Mouse (Mus musculus): ENCODE data around the gene St3gal2. TPM values are rescaled to one million over a fixed set of nuclear protein-coding genes. Genes with fewer than 3 reads are reported as not detected.
A peak's percentile ranks its signal among the peaks of the same experiment; 100 is the strongest.

St3gal2 gene
- polyA plus RNA-seq, 1 experiment: 4.7 TPM

DNA sequence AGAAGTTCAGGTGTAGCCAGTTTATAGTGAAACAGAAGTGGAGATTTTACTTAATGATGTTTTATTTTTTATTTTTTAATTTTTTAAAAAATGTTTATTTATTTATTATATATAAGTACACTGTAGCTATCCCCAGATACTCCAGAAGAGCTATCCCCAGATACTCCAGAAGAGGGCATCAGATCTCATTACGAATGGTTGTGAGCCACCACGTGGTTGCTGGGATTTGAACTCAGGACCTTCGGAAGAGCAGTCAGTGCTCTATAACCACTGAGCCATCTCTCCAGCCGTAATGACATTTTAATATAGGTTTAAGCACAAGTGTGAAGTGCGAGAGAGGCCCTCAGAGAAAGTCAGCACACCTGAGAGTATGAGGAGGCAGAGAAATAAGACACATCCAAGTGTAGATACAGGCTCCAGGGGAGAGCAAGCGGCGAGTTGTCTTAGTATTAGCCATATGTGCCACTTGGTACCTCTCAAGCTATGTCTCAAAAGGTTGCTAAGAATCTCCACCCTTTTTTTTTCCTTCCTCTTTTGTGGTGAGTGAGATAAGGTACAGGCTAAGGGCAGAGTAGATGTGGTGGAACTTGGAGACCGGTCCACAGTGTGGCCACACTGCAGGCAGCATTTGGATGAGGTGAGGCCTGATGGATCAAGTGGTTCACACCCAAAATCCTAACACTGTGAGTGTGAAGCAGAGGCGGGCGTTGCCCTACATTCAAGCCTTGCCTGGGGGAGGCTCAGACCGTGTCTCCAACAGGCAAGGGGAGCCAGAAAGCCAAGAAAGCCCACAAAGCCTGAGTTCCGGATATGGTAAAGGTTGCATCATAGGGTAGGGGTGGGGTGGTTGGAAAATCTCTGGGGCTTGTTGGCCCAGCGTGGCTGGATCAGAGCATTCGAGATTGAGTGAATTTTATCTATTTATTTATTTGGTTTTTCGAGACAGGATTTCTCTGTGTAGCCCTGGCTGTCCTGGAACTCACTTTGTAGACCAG, 7.8 kb upstream of the St3gal2 start:
- H3K27ac ChIP-seq (ENCODE audit: control insufficient read depth, insufficient read depth, low read depth, low read length): no peak overlapping the region
- H3K27me3 ChIP-seq (ENCODE audit: control insufficient read depth, insufficient read depth, low read length): no peaks in the 10 kb centered on the region
- TF ChIP-seq POLR2A (IDR thresholded peaks at IDR 0.05; ENCODE audit: control insufficient read depth, low read depth, low read length): no peak
- no peak for TF ChIP-seq CTCF (IDR thresholded peaks at IDR 0.05; ENCODE audit: control insufficient read depth, insufficient read depth, insufficient replicate concordance, low read depth, low read length)
- H3K4me1 ChIP-seq (ENCODE audit: control insufficient read depth, insufficient read depth, low read length): no peaks in the 10 kb centered on the region
- no peaks in the 10 kb centered on the region for H3K36me3 ChIP-seq (ENCODE audit: control insufficient read depth, insufficient read depth, low read length)
- no peak overlapping the region for H3K4me3 ChIP-seq (ENCODE audit: control insufficient read depth, low read depth, low read length)

GRCm38 (mm10) chr8:110917415-110917814, 2.3 kb upstream of the St3gal2 start:
- H3K36me3 ChIP-seq (ENCODE audit: control insufficient read depth, insufficient read depth, low read length): no peaks in the 10 kb centered on the region
- peaks cover 7% of the 10 kb centered on the region for H3K4me1 ChIP-seq (ENCODE audit: control insufficient read depth, insufficient read depth, low read length)
- H3K27ac ChIP-seq (ENCODE audit: control insufficient read depth, insufficient read depth, low read depth, low read length): no peak overlapping the region
- H3K27me3 ChIP-seq (ENCODE audit: control insufficient read depth, insufficient read depth, low read length): no peaks in the 10 kb centered on the region; the same call in 1 of the 2 replicates
- H3K4me3 ChIP-seq (ENCODE audit: control insufficient read depth, low read depth, low read length): no peak overlapping the region
- TF ChIP-seq POLR2A (IDR thresholded peaks at IDR 0.05; ENCODE audit: control insufficient read depth, low read depth, low read length): no peak
- no peak for TF ChIP-seq CTCF (IDR thresholded peaks at IDR 0.05; ENCODE audit: control insufficient read depth, insufficient read depth, insufficient replicate concordance, low read depth, low read length)

- Histone ChIP-seq H3K4me1 (ENCODE audit: control insufficient read depth, insufficient read depth, low read length) (peaks cover 7% of the 10 kb centered on the region), H3K27ac (ENCODE audit: control insufficient read depth, insufficient read depth, low read depth, low read length) (no peak overlapping the region), H3K36me3 (ENCODE audit: control insufficient read depth, insufficient read depth, low read length) (no peaks in the 10 kb centered on the region), H3K4me3 (ENCODE audit: control insufficient read depth, low read depth, low read length) (no peak overlapping the region), H3K27me3 (ENCODE audit: control insufficient read depth, insufficient read depth, low read length) (no peaks in the 10 kb centered on the region; the same call in 1 of the 2 replicates)
- no peak for TF ChIP-seq POLR2A (IDR thresholded peaks at IDR 0.05; ENCODE audit: control insufficient read depth, low read depth, low read length)
- no peak for TF ChIP-seq CTCF (IDR thresholded peaks at IDR 0.05; ENCODE audit: control insufficient read depth, insufficient read depth, insufficient replicate concordance, low read depth, low read length)
Measured at GRCm38 (mm10) chr8:110918027-110918426, 1.7 kb upstream of the St3gal2 start.

GRCm38 (mm10) chr8:110918460-110918859, 1.3 kb upstream of the St3gal2 start:
- peaks cover 7% of the 10 kb centered on the region for H3K4me1 ChIP-seq (ENCODE audit: control insufficient read depth, insufficient read depth, low read length)
- H3K36me3 ChIP-seq (ENCODE audit: control insufficient read depth, insufficient read depth, low read length): no peaks in the 10 kb centered on the region
- no peak overlapping the region for H3K4me3 ChIP-seq (ENCODE audit: control insufficient read depth, low read depth, low read length)
- TF ChIP-seq CTCF (IDR thresholded peaks at IDR 0.05; ENCODE audit: control insufficient read depth, insufficient read depth, insufficient replicate concordance, low read depth, low read length): no peak
- no peak for TF ChIP-seq POLR2A (IDR thresholded peaks at IDR 0.05; ENCODE audit: control insufficient read depth, low read depth, low read length)
- H3K27me3 ChIP-seq (ENCODE audit: control insufficient read depth, insufficient read depth, low read length): no peaks in the 10 kb centered on the region; the same call in 1 of the 2 replicates
- H3K27ac ChIP-seq (ENCODE audit: control insufficient read depth, insufficient read depth, low read depth, low read length): no peak overlapping the region

GRCm38 (mm10) chr8:110920032-110920772, 480 bp downstream of the St3gal2 start:
- Histone ChIP-seq H3K27ac (ENCODE audit: control insufficient read depth, insufficient read depth, low read depth, low read length) (peak overlapping the region; percentile 22; the same call in 1 of the 2 replicates), H3K36me3 (ENCODE audit: control insufficient read depth, insufficient read depth, low read length) (no peaks in the 10 kb centered on the region), H3K4me3 (ENCODE audit: control insufficient read depth, low read depth, low read length) (peak overlapping the region; percentile 80), H3K4me1 (ENCODE audit: control insufficient read depth, insufficient read depth, low read length) (peaks cover 7% of the 10 kb centered on the region), H3K27me3 (ENCODE audit: control insufficient read depth, insufficient read depth, low read length) (no peaks in the 10 kb centered on the region; the same call in 1 of the 2 replicates)
- TF ChIP-seq POLR2A (IDR thresholded peaks at IDR 0.05; ENCODE audit: control insufficient read depth, low read depth, low read length) (no peak), CTCF (IDR thresholded peaks at IDR 0.05; ENCODE audit: control insufficient read depth, insufficient read depth, insufficient replicate concordance, low read depth, low read length) (no peak)

GRCm38 (mm10) chr8:110920773-110921277, 1.1 kb downstream of the St3gal2 start:
- Histone ChIP-seq H3K36me3 (ENCODE audit: control insufficient read depth, insufficient read depth, low read length) (no peaks in the 10 kb centered on the region), H3K27me3 (ENCODE audit: control insufficient read depth, insufficient read depth, low read length) (no peaks in the 10 kb centered on the region; the same call in 1 of the 2 replicates), H3K4me3 (ENCODE audit: control insufficient read depth, low read depth, low read length) (peak overlapping the region; percentile 80; the same call in 1 of the 2 replicates), H3K27ac (ENCODE audit: control insufficient read depth, insufficient read depth, low read depth, low read length) (no peak overlapping the region; the same call in 1 of the 2 replicates), H3K4me1 (ENCODE audit: control insufficient read depth, insufficient read depth, low read length) (peaks cover 7% of the 10 kb centered on the region)
- no peak for TF ChIP-seq CTCF (IDR thresholded peaks at IDR 0.05; ENCODE audit: control insufficient read depth, insufficient read depth, insufficient replicate concordance, low read depth, low read length)
- no peak for TF ChIP-seq POLR2A (IDR thresholded peaks at IDR 0.05; ENCODE audit: control insufficient read depth, low read depth, low read length)
